Mouse (Mus musculus) midbrain, postnatal 0 days (tissue): ENCODE measurements at regions not wholly inside any gene's neighbourhood (a gene's known extent, or its start where the extent isn't known, plus 50 kb on each side); places are given as distances from the start of the nearest gene placed in this dataset.

ENCODE experiments used
- ATAC-seq: fragments of 200-750 bp; cut with Nextera tagmentation; 2 replicates; pipeline ENCODE4 v1.8.0; 2017; ENCODE audit warnings: moderate number of reproducible peaks, mild to moderate bottlenecking, moderate TSS enrichment, moderate library complexity; ENCODE audit not compliant: low FRiP score
- DNase-seq: peaks from one replicate; pipeline ENCODE4 v3.0.0-alpha.2; 2015; ENCODE audit warnings: low spot score
- H3K27ac ChIP-seq: fragments of 300-500 bp; sonication (generic); 2 replicates; pipeline ENCODE4 v1.5.1; 2014; ENCODE audit warnings: low read depth, mild to moderate bottlenecking, low read length, mixed read lengths
- H3K27me3 ChIP-seq: fragments of 300-500 bp; sonication (generic); 2 replicates; pipeline ENCODE4 v1.6.1; 2014; ENCODE audit warnings: low read length, control low read depth, mixed read lengths; ENCODE audit not compliant: insufficient read depth
- H3K36me3 ChIP-seq: fragments of 300-500 bp; sonication (generic); 2 replicates; pipeline ENCODE4 v1.6.1; 2014; ENCODE audit warnings: low read length, control low read depth, mixed read lengths; ENCODE audit not compliant: insufficient read depth
- H3K4me1 ChIP-seq: fragments of 300-500 bp; sonication (generic); 2 replicates; pipeline ENCODE4 v1.6.1; 2014; ENCODE audit warnings: mild to moderate bottlenecking, control low read depth, antibody characterized with exemption, low read length, mixed read lengths; ENCODE audit not compliant: insufficient read depth
- H3K4me2 ChIP-seq: fragments of 300-500 bp; sonication (generic); 2 replicates; pipeline ENCODE4 v1.6.1; 2014; ENCODE audit warnings: low read depth, mild to moderate bottlenecking, low read length, mixed read lengths; ENCODE audit not compliant: poor library complexity, severe bottlenecking
- H3K4me3 ChIP-seq: fragments of 300-500 bp; sonication (generic); 2 replicates; pipeline ENCODE4 v1.5.1; 2014; ENCODE audit warnings: low read depth, mild to moderate bottlenecking, low read length, moderate library complexity
- H3K9ac ChIP-seq: fragments of 300-500 bp; sonication (generic); replicated peaks from 2 replicates; pipeline ENCODE4 v1.6.1; 2014; ENCODE audit warnings: mild to moderate bottlenecking, low read length, moderate library complexity, mixed read lengths; ENCODE audit not compliant: poor library complexity, severe bottlenecking
- H3K9me3 ChIP-seq: fragments of 300-500 bp; sonication (generic); 2 replicates; pipeline ENCODE4 v1.6.1; 2016; ENCODE audit warnings: low read length, control low read depth
- CTCF ChIP-seq: IDR thresholded peaks from 2 replicates; pipeline ENCODE4 v1.5.1; 2016; ENCODE audit warnings: antibody characterized with exemption, mild to moderate bottlenecking
- WGBS: fragments of 180-500 bp; shearing (Covaris S2); extraction: QIAGEN DNeasy Blood & Tissue Kit; methylation state at CpG from one replicate; pipeline ENCODE4 v1.1.7; 2014; 5-methylcytosine and 5-hydroxymethylcytosine counted together

GRCm38 (mm10) chr8:43407332-43407731 lies 100.6 kb upstream of the Zfp42 start:
- DNase-seq (no peak), ATAC-seq (no peak)
- Histone ChIP-seq H3K4me2 (peak overlapping the region; percentile 9; the same call in 1 of the 2 replicates), H3K27me3 (no peaks in the 10 kb centered on the region), H3K36me3 (no peaks in the 10 kb centered on the region), H3K4me1 (no peaks in the 10 kb centered on the region), H3K4me3 (no peak overlapping the region), H3K27ac (no peak overlapping the region), H3K9me3 (no peaks in the 10 kb centered on the region), H3K9ac (no peak overlapping the region)
- no peak for TF ChIP-seq CTCF
- 11% methylated on average over 8 of the region's 8 CpGs for WGBS

GRCm38 (mm10) chr8:43393044-43393443 lies 86.3 kb upstream of the Zfp42 start:
- Histone ChIP-seq H3K4me3 (no peak overlapping the region), H3K27me3 (no peaks in the 10 kb centered on the region), H3K27ac (no peak overlapping the region), H3K4me2 (no peak overlapping the region), H3K9me3 (no peaks in the 10 kb centered on the region), H3K36me3 (no peaks in the 10 kb centered on the region), H3K4me1 (no peaks in the 10 kb centered on the region), H3K9ac (no peak overlapping the region)
- DNase-seq: no peak
- no peak for TF ChIP-seq CTCF
- WGBS: 85% methylated on average over 2 of the region's 2 CpGs
- ATAC-seq: no peak

- WGBS: 57% methylated on average over 9 of the region's 9 CpGs
- H3K36me3 ChIP-seq: no peaks in the 10 kb centered on the region
- H3K9me3 ChIP-seq: no peaks in the 10 kb centered on the region
- ATAC-seq: no peak
- no peaks in the 10 kb centered on the region for H3K4me1 ChIP-seq
- H3K9ac ChIP-seq: no peak overlapping the region
- no peak overlapping the region for H3K4me3 ChIP-seq
- DNase-seq: no peak
- TF ChIP-seq CTCF: no peak
- no peak overlapping the region for H3K27ac ChIP-seq
- no peaks in the 10 kb centered on the region for H3K27me3 ChIP-seq
- no peak overlapping the region for H3K4me2 ChIP-seq
Measured at GRCm38 (mm10) chr8:43390422-43391170, 83.8 kb upstream of the Zfp42 start.
